Mouse (Mus musculus) liver, adult 2 months (tissue): Measurements from ENCODE around the gene Spsb2.

Experiments
- CTCF ChIP-seq: fragments of 200-500 bp; IDR thresholded peaks from 2 replicates; pipeline ENCODE4 v1.5.1; 2011; ENCODE audit warnings: low read depth, low read length, control low read depth
- POLR2A ChIP-seq: fragments of 200-500 bp; IDR thresholded peaks from 2 replicates; pipeline ENCODE4 v1.6.1; 2011; ENCODE audit warnings: low read length, control low read depth; ENCODE audit not compliant: insufficient read depth; ENCODE audit errors: extremely low read depth

DNA sequence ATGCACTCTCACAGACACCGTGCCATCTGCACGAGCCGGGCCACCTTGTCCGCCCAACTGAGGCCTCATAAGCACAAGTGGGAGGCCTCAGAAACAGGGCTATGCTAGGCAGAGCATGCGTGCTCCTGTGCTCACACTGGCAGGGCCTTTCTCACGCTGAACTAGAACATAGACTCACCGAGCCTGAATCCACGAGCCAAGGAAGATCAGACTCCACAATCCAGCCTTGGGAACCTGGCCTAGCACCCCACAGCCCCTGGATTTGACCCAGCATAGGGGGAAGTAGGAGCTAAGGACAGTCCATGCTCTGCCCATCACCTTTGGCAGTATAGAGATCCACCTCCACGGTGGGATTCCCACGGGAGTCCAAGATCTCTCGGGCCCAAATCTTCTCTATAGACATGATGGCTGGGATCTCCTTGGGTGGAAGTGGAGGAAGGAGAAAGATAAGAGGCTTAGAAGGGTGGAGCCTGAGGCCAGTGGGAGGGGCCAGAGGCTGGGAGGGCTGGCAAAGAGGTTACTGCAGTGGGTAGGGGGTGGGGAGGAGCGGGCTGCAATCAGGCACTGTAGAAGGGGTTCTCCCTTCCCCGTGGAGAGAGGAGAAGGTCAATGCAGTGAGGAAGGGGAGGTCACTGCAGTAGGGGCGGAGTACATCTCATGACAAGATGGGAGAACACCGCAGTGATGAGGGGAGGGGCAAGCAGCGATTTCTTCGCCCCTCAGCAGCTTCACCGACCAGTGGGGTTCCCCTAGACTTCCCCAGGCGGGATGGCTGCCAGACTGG, 40.3 kb upstream of the Spsb2 start:
- no peak for TF ChIP-seq CTCF
- TF ChIP-seq POLR2A = no peak
